Comparison of ENCODE assay signal across 21 mouse cellular contexts in genomic region chr7:81875372-81875771, GRCm38 (mm10). TPM values are rescaled to one million over a fixed set of nuclear protein-coding genes. Genes with fewer than 3 reads are reported as not detected.
DNase-seq lines count a peak whose midpoint lies in the region; ATAC-seq lines count a peak whose summit lies in the region.
"Had no signal": no experiment of that assay in that cellular context is flagged by ENCODE, and none has a peak within 500 bp of the region (broad histone marks: within the 10 kb centered on the region; RNA-seq: fewer than 3 reads in every experiment).

No protein-coding gene starts in this region.

- intact Hi-C loops in left cerebral cortex, postnatal 14 days (cut with DNase I), result loop anchor here (5.0 kb wide), 1 partner anchor 57 kb away; the partner anchor contains the start of gene Hdgfl3

- no peak for ATAC-seq in CD4-positive, CD25-positive, alpha-beta regulatory T cell, adult 4 months
- ATAC-seq: forebrain, embryonic 13.5 days; midbrain, embryonic 16.5 days had no signal

- peak; percentile 42 to 72 for DNase-seq in frontal cortex, postnatal 36 days (ENCODE audit: low spot score in 2 of 2)
- DNase-seq in frontal cortex, postnatal 25 days (ENCODE audit: low spot score in 2 of 2), result no peak
- DNase-seq in left cerebral cortex, postnatal 14 days (ENCODE audit: low spot score in 2 of 2), result peak; percentile 55 to 87
- no peak for DNase-seq in left cerebral cortex, adult 11 months (ENCODE audit: low spot score)
- DNase-seq in NIH3T3 (ENCODE audit: low read depth), result peak; percentile 70
- DNase-seq in adrenal gland, postnatal 36 days, result peak; percentile 67 to 73
- no peak for DNase-seq in testis, postnatal 10 days (ENCODE audit: low spot score)
- DNase-seq: cerebellum, adult 11-12 months; gastrocnemius, postnatal 10 days; thymus, adult 2 months had no signal

RNA-seq across cellular contexts. Expression of gene Tm6sf1, which starts 16.6 kb away (rescaled TPM):
- 10 to 100 TPM; 36.3 to 42.0 TPM for total RNA-seq in left cerebral cortex, postnatal 14 days (2021)
- 10 to 100 TPM; 10.5 to 18.3 TPM for total RNA-seq in adrenal gland, postnatal 36 days (2021)
- polyA plus RNA-seq in CD4-positive, CD25-positive, alpha-beta regulatory T cell, adult 4 months (2017; shearing (Covaris generic)), result 1 to 10 TPM; 8.6 to 8.8 TPM

RNA-seq across cellular contexts. Expression of gene Gm10160, which starts 19.8 kb away (rescaled TPM):
- total RNA-seq in left cerebral cortex, postnatal 14 days (2021), result not detected
- not detected for total RNA-seq in adrenal gland, postnatal 36 days (2021)
- polyA plus RNA-seq in CD4-positive, CD25-positive, alpha-beta regulatory T cell, adult 4 months (2017; shearing (Covaris generic)), result not detected
- total RNA-seq: gastrocnemius, postnatal 10 days; layer of hippocampus, postnatal 10 days; megakaryocyte progenitor cell, adult 5-6 weeks had no signal
- polyA plus RNA-seq: embryonic facial prominence, embryonic 14.5 days; forebrain, embryonic 13.5 days; heart, embryonic 13.5 days; hindbrain, embryonic 15.5 days; kidney, embryonic 16.5 days; limb, embryonic 14.5 days; midbrain, embryonic 16.5 days; neural tube, embryonic 14.5 days; thymus, adult 2 months had no signal

RNA-seq across cellular contexts. Expression of gene Btbd1, which starts 46.1 kb away (rescaled TPM):
- total RNA-seq in left cerebral cortex, postnatal 14 days (2021), result 100 to 1,000 TPM; 123 to 130 TPM
- total RNA-seq in adrenal gland, postnatal 36 days (2021), result 100 to 1,000 TPM; 115 to 123 TPM
- 10 to 100 TPM; 16.3 to 19.1 TPM for polyA plus RNA-seq in CD4-positive, CD25-positive, alpha-beta regulatory T cell, adult 4 months (2017; shearing (Covaris generic))

RNA-seq across cellular contexts. Expression of gene Hdgfl3, which starts 58.9 kb away (rescaled TPM):
- 10 to 100 TPM; 68.7 to 72.5 TPM for total RNA-seq in left cerebral cortex, postnatal 14 days (2021)
- 10 to 100 TPM; 11.6 to 12.0 TPM for total RNA-seq in adrenal gland, postnatal 36 days (2021)
- polyA plus RNA-seq in CD4-positive, CD25-positive, alpha-beta regulatory T cell, adult 4 months (2017; shearing (Covaris generic)), result 1 to 10 TPM; 7.5 to 8.7 TPM

Comparison
In these comparisons a context has a peak if more than half of its experiments do, and no peak if none do; other contexts are left out.
1. DNase-seq: peak in frontal cortex, postnatal 36 days (2 of 2), left cerebral cortex, postnatal 14 days (2 of 2), NIH3T3 (single experiment) and adrenal gland, postnatal 36 days (2 of 2); none in frontal cortex, postnatal 25 days (0 of 2), left cerebral cortex, adult 11 months (single experiment) and testis, postnatal 10 days (single experiment).